Mouse (Mus musculus): ENCODE data around the gene Clec2d.
A peak's percentile ranks its signal among the peaks of the same experiment; 100 is the strongest.

Clec2d gene

GRCm38 (mm10) chr6:129228935-129229773, 48.7 kb downstream of the Clec2d start:
- DNase-seq = no peak

- peak; percentile 98 for DNase-seq
Measured at GRCm38 (mm10) chr6:129229774-129230578, 49.6 kb downstream of the Clec2d start.

- DNase-seq = no peak
Measured at GRCm38 (mm10) chr6:129232005-129232841, 51.8 kb downstream of the Clec2d start.

GRCm38 (mm10) chr6:129232842-129233205, 52.4 kb downstream of the Clec2d start:
- peak; percentile 99 for DNase-seq

GRCm38 (mm10) chr6:129233366-129233954, 53.0 kb downstream of the Clec2d start:
- no peak for DNase-seq

GRCm38 (mm10) chr6:129233955-129234369, 53.5 kb downstream of the Clec2d start:
- DNase-seq = peak; percentile 74

- peak; percentile 88 for DNase-seq
Measured at GRCm38 (mm10) chr6:129234456-129235360, 54.3 kb downstream of the Clec2d start.

GRCm38 (mm10) chr6:129235855-129236461, 55.5 kb downstream of the Clec2d start:
- peak; percentile 98 for DNase-seq
